Mouse (Mus musculus) ES-E14 (cell line): ENCODE data around the gene Glod4.

Source experiments
- CHD2 ChIP-seq: IDR thresholded peaks from 2 replicates; pipeline ENCODE4 v1.6.1; 2014; ENCODE audit warnings: mild to moderate bottlenecking, low read depth, low read length, inconsistent platforms
- HCFC1 ChIP-seq: IDR thresholded peaks from 2 replicates; pipeline ENCODE4 v1.6.1; 2012; ENCODE audit warnings: low read length, inconsistent platforms, borderline replicate concordance; ENCODE audit not compliant: insufficient read depth
- MAFK ChIP-seq: IDR thresholded peaks from 2 replicates; pipeline ENCODE4 v1.6.1; 2014; ENCODE audit warnings: mild to moderate bottlenecking, low read depth, low read length, inconsistent platforms; ENCODE audit not compliant: insufficient read depth

DNA sequence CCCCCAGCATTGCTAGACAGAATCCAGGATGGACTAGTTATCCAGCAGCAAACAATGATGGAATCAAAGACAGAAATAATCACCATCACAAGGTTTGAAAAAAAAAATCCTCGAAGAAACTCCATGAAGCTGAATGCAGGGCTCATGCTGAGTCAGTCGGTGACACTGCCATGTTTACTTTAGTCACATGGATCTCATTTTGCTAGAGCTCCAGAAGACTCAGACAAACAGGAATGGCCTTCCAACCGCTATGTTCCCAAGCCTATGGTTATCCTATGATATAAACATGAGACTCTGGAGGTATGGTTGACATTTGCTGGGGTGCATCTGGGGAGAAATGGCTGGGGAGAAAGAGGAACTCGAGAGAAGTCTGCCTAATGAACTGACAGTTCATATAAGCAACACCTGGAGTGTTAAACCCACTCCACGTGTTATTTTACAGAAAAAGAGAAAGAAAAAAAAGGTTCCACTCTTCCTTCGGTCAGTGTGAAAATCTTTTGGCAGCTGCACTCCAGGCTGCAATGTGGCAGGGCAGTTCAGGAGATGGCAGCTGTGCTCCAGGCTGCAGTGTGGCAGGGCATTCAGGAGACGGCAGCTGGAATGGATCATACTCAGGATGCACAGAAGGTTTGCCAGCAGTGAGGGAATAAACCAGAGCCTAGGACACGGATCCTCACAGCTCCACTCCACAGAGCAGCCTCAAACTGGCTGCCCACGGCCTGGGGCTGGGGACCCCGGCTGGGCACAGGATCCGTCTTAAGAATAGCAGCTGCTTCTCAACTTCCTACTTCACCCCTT is 169.0 kb downstream of the Glod4 start:
- TF ChIP-seq HCFC1 (no peak), CHD2 (no peak), MAFK (no peak)
